Mouse (Mus musculus): Measurements from ENCODE around the gene Bmp2k.

Bmp2k gene

DNA sequence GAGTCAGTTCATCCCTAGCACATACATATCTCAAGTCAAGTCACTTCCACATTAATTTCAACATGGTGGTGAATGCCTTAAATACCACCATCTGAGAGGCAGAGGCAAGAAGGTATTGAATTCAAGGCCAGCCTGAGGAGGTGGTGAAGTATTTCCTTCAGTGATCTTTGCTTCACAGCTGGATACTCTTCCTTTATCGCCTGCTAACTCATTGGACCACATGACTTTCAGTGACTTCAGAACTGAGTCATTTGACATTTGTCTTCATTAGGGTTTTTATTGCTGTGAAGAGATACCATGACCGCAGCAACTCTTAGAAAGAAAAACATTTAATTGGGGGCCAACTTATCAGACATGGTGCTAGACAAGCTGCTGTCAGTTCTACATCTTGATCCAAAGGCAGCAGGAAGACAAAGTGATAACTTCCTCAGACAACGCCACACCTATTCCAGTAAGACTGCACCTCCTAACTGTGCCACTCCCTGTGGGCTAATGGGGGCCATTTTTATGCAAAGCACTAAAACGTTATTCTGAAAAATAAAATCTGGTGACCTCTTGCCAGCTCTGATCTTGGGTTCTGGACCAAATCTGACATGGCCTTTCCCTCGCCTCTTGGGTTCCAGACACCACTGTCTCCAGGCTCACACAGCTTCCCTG, 24.9 kb upstream of the Bmp2k start:
- DNase-seq (ENCODE audit: low spot score in 2 of 2), result no peak

GRCm38 (mm10) chr5:96973714-96974113, 23.8 kb upstream of the Bmp2k start:
- DNase-seq (ENCODE audit: low spot score in 2 of 2), result no peak

DNA sequence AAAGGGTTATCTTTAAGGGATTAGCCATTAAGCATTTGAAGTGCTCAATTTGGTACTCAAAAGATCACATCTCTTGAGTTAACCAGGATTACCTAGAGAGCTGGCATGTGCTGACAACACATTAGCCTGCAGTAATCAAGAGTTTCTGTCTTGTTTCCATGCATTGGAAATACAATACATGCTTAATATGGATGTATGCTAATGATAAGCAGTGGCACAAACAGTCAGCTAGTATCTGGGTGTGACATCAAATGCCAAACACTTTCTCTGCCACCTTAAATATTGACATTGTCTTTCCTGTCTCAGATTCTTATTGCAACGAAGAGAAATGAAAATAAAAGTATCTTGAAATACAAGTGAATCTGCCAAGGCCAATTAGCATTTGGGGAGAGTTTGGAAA, 22.8 kb upstream of the Bmp2k start:
- DNase-seq (ENCODE audit: low spot score in 2 of 2), result no peak

DNA sequence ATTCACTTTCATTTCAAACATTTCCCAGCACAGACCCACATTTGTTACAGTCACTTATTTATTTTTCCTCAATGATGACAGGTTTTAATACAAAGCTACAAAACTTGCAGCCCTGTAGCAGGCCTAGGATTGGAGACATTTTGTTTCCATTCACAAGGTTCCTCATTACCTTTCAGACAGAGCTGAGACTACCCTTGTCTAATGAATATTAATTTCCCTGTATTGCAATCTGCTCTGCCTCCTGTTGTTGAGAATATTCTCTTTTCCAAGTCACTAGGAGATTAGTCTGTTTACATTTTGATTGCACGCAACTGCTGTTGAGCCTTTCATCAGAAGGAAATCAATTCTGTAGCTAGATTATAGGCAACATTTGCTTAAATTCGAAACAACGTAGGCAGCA, 22.4 kb upstream of the Bmp2k start:
- DNase-seq (ENCODE audit: low spot score in 2 of 2), result no peak

GRCm38 (mm10) chr5:96976150-96976549, 21.3 kb upstream of the Bmp2k start:
- no peak for DNase-seq (ENCODE audit: low spot score in 2 of 2)

DNA sequence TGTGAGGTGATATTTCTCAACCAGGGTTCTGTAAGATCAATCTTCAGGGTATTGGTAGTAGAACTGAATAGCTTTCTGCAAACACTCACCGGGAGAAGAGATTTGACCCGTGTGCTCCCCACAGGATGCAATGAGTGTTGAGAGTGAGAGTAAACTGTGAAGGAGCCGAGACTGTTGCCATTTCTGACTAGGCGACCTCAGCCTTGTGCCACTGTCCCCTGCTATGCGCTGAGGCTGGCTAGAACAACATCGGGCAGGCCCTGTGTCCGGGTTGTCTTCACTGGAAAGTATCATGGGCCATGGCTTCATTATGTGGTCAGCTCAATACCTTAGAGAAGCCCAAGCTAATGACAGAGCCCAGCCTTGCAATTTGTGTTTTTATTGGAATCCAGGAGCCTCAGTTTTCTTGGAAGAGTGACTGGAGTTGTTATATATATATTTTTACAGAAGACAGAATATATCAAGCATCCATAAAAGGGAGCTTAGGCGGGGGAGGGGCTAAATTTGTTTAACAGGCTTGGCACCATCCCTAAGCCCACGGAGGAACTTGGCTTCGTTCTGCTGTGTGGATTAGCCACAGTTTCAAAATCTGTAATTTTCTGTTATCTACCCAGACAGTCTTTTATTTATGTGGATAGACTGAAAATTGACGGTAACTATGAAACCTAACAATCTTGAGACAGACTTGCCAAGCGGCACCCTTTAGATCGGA, 18.0 kb upstream of the Bmp2k start:
- no peak for DNase-seq (ENCODE audit: low spot score in 2 of 2)

GRCm38 (mm10) chr5:96980008-96980634, 17.4 kb upstream of the Bmp2k start:
- DNase-seq (ENCODE audit: low spot score in 2 of 2), result peak in 1 of 2 experiments; percentile 79

- no peak for DNase-seq (ENCODE audit: low spot score in 2 of 2)
These were observed 15.5 kb upstream of the Bmp2k start for GRCm38 (mm10) chr5:96981987-96982386.

DNA sequence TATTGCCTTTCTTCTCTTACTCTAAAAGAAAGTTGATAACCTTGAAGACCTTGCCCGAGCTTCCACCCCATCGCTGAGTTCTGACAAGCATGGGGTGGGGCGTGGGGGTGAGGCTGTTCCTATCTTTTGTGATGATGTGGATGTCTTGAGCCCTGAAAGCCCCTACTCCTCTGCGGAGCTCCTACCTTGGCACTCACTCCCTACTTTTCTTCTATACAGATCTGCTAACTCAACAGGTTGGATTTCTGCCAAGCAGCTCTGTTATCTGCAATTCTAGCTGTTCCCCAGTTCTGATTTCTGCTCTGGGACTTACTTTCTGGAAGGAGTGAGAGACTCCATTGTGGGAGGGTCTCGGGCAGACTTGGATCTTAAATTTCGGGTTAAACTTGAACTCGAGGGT, 14.3 kb upstream of the Bmp2k start:
- DNase-seq (ENCODE audit: low spot score in 2 of 2), result no peak

- DNase-seq (ENCODE audit: low spot score in 2 of 2), result no peak
These were observed 10.6 kb upstream of the Bmp2k start for GRCm38 (mm10) chr5:96986850-96987249.

DNA sequence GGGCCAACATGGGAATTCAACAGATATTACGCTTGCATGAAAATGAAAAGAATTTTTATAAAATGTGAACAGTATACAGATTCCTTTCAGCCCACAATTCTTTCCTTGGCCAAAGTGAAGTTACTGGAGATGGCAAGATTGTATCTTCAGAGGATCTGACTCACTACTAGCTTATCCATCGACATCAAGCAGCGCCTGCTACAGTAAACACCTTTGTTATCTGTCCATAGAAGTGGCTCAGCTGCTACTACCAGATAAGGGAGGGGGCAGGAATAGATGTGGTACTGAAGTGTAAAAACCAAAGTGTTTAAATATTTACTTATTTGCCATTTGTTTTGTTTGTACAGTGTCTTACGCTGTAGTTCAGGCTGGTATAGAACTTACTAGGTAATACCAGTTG, 8.6 kb upstream of the Bmp2k start:
- DNase-seq (ENCODE audit: low spot score in 2 of 2), result no peak

DNA sequence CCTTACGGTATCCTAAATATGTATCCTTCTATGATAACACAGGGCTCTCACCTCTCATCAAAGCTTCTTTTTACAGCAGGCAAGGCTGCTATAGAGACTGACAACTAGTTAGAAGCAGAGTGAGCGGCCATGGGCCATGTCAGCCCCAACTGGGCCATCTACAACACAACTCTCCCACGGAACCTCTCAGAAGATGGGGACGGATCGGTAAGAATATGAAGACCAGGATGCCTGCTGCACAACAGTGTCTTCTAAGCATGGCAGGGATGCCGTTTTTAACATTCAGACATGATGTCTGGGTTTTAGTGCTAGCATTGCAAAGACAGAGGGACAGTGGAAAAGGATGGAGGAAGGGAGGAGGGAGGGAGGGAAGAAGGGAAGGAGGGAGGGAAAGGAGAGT, 6.3 kb upstream of the Bmp2k start:
- no peak for DNase-seq (ENCODE audit: low spot score in 2 of 2)

DNA sequence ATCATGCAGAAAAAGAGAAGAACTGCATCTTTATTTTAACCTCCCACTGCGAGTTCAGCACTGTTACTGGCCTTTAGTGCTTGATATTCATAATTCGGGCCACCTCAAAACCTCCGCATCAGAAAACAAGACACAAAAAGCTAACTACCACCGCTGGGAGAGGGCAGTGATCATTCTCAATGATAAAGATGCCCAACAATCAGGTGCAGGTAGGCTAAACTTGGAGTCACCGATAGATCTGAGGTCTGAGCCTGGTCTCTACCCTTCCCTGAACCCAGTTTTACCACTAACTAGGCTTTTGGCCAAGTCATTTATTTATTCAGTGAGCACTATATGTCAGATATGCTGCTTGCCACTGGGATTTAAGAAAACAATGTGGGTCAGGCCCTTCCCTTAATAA, 4.8 kb upstream of the Bmp2k start:
- no peak for DNase-seq (ENCODE audit: low spot score in 2 of 2)

GRCm38 (mm10) chr5:96993057-96993456, 4.4 kb upstream of the Bmp2k start:
- peak in 1 of 2 experiments; percentile 39 for DNase-seq (ENCODE audit: low spot score in 2 of 2)

GRCm38 (mm10) chr5:96995791-96996190, 1.7 kb upstream of the Bmp2k start:
- DNase-seq (ENCODE audit: low spot score in 2 of 2), result no peak

DNA sequence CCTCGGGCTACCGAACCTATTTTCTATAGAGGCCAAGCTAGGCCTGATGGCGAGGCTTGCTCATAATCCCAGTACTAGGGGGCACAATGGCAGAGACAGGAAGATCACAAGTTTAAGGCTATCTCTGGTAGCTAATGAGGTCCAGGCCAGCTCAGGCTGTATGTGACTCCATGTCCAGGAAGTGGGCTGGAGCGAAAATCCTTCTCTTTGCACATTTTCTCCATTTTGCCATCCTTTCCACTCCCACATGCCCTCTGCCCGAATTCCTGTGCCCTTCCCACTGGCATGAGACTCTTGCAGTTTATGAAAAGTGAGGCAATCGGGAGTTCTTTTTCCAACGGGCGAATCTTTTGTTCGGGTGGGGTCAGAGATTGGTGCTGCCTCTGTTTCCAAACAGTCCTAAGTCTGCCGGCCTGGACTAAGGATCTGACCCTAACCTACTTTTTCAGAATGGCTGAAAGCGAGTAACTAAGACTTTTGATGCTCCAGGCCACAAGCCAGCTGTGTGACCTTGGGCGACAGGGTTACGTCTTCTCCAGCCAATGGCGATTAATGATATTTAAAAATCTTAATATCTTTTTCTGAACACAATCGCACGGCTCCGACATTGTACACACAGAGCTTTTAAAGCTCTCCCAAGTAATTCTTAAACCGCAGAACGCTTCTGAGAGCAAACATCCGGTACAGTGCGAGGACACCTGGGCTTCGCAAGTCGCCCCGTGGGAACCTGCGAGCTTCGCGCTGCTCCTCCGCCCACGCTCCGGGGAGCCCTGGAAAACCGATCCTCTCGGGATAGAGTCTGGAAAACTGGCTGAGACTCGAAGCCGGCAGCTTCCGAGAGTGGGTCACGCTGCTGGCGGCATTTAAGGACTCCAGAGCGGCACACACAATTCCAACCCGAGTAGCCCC, 834 bp upstream of the Bmp2k start:
- DNase-seq (ENCODE audit: low spot score in 2 of 2), result peak in 1 of 2 experiments; percentile 45

GRCm38 (mm10) chr5:96997802-96998565, 495 bp downstream of the Bmp2k start:
- DNase-seq (ENCODE audit: low spot score in 2 of 2), result peak in 1 of 2 experiments; percentile 5

DNA sequence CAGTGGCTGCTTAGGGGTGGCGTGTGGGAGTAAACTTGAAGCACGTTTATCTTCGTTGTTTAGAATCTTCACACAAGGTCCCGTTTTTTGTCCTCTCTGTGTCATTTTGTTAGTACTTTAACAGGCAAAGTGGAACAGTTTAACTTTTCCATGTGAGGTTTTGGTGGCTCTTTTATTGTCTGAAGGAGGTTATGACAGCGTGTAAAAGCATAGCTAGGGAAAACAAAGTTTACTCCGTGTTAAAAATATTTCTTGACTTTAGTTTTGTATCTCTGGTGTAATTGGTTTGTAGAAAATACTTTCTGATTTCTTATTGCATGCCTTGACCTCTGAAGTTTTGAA, 1.0 kb downstream of the Bmp2k start:
- no peak for DNase-seq (ENCODE audit: low spot score in 2 of 2)

- no peak for DNase-seq (ENCODE audit: low spot score in 2 of 2)
These were observed 2.1 kb downstream of the Bmp2k start for GRCm38 (mm10) chr5:96999601-97000000.

- DNase-seq (ENCODE audit: low spot score in 2 of 2), result no peak
These were observed 3.0 kb downstream of the Bmp2k start for GRCm38 (mm10) chr5:97000524-97000923.

- DNase-seq (ENCODE audit: low spot score in 2 of 2), result no peak
These were observed 3.7 kb downstream of the Bmp2k start for GRCm38 (mm10) chr5:97001153-97001552.

Measured in natural killer cell, adult 2 months (primary cell).